Mouse (Mus musculus): ENCODE results near the gene Ccdc57.
"Not testable (repeated sequence)": the region's sequence is repeated elsewhere in the genome, so short reads cannot be mapped to it uniquely, and the experiment has no call there.

The Ccdc57 gene

DNA sequence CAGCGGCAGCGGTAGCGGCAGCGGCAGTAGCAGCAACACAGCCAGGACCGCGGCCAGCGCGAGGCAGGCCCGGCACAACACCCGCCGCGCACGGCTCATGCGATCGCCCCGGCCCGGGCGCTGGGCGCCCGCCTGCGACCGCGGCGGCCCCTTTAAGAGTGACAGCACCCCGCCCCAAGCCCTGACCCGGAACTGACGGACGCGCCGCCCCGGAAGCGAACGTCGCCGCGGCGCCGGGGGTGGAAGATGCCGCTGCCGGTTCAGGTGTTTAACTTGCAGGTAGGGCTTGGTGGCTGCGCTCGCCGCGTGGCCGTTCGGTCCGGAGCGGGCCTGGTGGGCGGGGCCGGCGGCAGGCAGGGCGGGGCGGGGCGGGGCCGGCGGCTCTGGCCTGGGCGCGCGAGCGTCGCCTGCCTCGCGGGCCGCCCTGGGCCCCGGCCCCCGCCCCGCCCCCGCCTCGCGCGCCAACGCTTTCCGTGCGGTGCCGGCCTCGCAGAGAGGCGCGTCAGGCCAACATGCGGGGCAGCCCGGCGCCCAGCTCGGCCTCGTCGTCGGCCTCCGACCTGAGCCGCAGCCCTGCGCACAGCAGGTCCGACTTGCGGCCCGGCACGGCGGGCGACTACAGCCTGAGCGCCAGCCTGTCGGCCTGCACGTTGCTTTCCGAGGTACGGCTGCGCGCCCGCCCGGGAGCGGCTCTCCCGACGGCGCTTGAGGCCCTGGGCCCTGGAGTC lies 148.4 kb downstream of the Ccdc57 start, which contains the start of the genes Rfng and Gps1:
TSS of gene Rfng (minus strand) at position 144 of the 728 bp plus-strand sequence.
TSS of gene Gps1 (plus strand) at position 209 of the 728 bp plus-strand sequence.
- DNase-seq (ENCODE audit: low spot score), result peak; percentile 85

DNA sequence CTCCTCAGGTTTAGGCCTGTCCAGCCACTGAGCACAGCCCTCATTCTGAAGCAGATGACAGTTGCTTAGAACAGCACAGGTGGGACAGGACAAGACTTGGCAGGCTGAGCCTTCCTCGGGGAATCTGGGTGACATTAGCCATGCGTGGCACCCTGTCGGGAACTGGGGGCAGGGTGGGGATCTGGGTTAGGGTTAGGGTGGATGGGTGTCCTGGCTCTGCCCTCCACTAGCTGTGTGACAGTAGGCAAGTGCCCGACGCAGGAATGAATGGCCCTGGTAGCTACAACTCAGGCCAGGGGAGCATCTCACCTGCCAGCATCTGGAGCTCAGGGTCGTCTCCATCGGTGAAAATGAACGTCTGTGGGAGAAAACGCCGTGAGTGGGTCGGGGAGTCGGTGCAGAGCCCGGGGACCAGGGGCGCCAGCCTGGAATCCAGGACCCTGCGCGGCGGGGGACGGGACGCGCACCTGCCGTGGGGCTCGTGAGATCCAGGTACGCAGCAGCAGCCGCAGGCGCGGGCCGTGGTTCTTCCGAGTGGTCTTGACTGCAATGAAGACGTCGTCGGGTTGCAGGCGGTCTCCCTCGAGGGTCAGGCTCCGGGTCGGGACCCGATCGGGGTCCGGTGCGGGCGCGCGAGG lies 149.1 kb downstream of the Ccdc57 start:
- DNase-seq (ENCODE audit: low spot score), result peak; percentile 22

DNA sequence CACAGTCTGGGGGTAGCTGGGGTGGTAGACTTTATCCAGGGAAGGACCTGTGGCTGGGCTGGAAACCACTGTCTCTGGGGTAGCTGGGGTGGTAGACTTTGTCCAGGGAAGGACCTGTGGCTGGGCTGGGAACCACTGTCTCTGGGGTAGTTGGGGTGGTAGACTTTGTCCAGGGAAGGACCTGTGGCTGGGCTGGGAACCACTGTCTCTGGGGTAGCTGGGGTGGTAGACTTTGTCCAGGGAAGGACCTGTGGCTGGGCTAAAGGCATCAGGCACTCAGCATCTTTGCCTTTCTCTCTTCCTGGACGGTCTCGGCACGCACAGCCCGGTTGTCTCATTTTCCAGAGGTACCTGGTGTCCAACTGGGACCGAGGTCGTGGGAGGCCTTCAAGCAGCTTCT lies 151.3 kb downstream of the Ccdc57 start:
- DNase-seq (ENCODE audit: low spot score), result not testable (repeated sequence)

- DNase-seq (ENCODE audit: low spot score), result no peak
These were observed 152.8 kb downstream of the Ccdc57 start for GRCm38 (mm10) chr11:120779876-120780275.

DNA sequence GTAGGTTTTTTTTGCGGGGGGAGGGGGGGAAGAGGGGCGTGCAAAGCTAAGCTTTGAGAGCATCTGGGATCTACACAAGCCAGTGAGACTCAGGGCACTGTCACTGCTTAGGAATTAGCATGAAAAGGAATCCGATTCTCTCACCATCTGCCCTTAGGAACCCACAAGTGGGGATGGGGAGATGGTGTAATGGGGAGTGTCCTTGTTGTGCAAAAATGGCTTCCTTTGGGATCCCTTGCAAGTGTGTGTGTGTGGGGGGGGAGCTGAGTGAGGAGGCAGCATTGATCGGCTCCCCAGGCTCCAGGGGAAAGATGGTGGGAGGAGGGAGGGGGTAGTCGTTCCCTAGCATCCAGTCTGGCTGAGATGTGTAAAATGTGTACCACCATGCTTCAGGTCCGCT lies 155.5 kb downstream of the Ccdc57 start:
- no peak for DNase-seq (ENCODE audit: low spot score)

All from urinary bladder, postnatal 14 days (tissue).